Mouse (Mus musculus): ENCODE results near the gene Hoga1. TPM values are rescaled to one million over a fixed set of nuclear protein-coding genes. Genes with fewer than 3 reads are reported as not detected.

The Hoga1 gene
- polyA plus RNA-seq, 1 experiment: 3.3 TPM

DNA sequence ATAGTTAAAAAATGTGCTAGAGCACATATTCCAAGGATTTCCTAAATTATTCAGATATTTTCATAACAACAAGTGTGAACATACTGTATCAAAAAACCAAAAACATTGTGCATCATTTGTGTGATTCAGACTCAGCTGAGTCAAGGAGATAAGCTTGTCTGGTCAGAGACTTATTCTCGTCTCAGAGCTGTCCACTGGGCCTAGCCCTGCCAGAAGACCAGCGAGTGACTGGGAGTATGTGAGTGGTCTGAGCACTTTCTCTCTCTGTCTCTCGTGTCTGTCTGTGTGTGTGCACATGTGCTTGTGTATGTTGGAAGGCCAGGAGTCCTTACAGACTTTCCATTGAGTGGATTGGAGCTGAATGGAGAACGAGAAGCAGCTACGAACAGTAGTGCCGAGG lies 30.4 kb upstream of the Hoga1 start:
- Histone ChIP-seq H3K4me1 (ENCODE audit: control insufficient read depth, insufficient read depth, insufficient read length, low read length) (peaks cover 24% of the 10 kb centered on the region), H3K4me3 (ENCODE audit: insufficient read depth, low read depth, low read length) (no peak overlapping the region), H3K27ac (replicated peaks; ENCODE audit: low read depth, low read length) (no peak overlapping the region)

GRCm38 (mm10) chr19:42016251-42016650 lies 29.2 kb upstream of the Hoga1 start:
- Histone ChIP-seq H3K27ac (replicated peaks; ENCODE audit: low read depth, low read length) (peak overlapping the region; percentile 27), H3K4me3 (ENCODE audit: insufficient read depth, low read depth, low read length) (no peak overlapping the region), H3K4me1 (ENCODE audit: control insufficient read depth, insufficient read depth, insufficient read length, low read length) (peaks cover 24% of the 10 kb centered on the region)

- no peak overlapping the region for H3K4me3 ChIP-seq (ENCODE audit: insufficient read depth, low read depth, low read length)
- peaks cover 24% of the 10 kb centered on the region for H3K4me1 ChIP-seq (ENCODE audit: control insufficient read depth, insufficient read depth, insufficient read length, low read length)
- peak overlapping the region; percentile 79 for H3K27ac ChIP-seq (replicated peaks; ENCODE audit: low read depth, low read length)
These were observed 28.6 kb upstream of the Hoga1 start for GRCm38 (mm10) chr19:42016840-42017239.

DNA sequence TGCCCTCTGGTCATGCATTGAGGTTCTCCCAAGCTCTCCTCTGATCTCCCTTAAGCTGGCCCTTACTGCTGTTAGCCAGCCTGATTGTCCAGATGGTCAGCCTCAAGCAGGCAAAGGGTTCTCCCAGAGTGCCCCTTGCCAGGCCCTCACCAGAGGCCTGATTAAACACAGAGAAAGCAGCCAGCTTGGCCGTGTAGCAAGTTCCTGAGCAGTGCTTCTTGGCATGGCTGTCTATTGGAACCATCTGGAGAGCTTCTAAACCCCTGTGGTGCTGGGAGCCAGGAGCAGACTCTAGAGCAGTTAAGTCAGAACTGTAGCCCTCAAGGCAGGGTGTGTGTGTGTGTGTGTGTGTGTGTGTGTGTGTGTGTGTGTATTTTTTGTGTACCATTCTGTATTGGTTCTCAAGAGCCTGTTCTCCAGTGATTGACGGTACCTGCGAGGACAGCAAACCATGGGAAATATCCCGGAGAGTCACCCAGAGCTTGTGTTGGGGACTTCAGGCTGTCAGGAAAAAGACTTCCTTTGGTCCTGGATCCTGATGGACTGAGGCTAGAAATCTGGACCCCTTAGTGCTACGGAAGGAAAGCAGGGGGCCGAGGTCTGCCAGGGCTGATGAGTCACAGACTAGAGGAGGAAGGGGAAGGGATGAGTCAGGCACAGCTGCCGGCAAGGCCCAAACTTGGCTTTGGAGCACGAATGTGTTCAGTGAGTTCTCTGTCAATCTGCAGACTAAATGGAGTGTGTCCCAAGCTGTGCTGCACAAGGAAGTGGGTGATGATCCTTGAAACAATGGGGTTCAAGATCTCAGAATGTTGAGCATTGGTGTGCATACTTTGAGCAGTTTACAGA lies 27.8 kb upstream of the Hoga1 start:
- Histone ChIP-seq H3K4me3 (ENCODE audit: insufficient read depth, low read depth, low read length) (no peak overlapping the region), H3K4me1 (ENCODE audit: control insufficient read depth, insufficient read depth, insufficient read length, low read length) (peaks cover 29% of the 10 kb centered on the region), H3K27ac (replicated peaks; ENCODE audit: low read depth, low read length) (peak overlapping the region; percentile 79)

DNA sequence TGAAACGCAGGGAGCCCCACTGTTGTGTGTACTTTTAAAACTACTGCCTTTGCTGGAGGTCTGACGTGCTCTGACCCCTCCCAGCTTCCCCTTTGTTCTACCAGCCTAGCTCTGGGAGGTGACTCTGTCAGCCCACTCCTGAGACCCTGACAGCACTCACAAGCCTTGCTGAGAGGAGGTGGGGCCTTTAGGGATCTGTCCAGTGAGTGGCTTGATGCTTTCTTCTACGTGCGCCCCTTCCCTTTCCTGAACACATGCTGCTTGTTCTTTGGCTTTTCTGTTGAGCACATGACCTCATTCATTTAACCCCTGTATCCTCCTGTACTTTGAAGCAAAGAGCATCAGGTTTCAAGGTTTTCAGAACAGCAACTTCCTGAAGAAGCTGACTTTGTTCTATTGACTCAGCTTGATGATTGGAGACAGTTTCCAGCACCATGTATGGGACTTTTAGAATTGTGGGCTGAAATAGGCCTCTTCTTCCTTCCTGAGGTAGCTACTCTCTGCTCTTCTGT lies 26.3 kb upstream of the Hoga1 start:
- Histone ChIP-seq H3K4me1 (ENCODE audit: control insufficient read depth, insufficient read depth, insufficient read length, low read length) (peaks cover 29% of the 10 kb centered on the region), H3K4me3 (ENCODE audit: insufficient read depth, low read depth, low read length) (no peak overlapping the region), H3K27ac (replicated peaks; ENCODE audit: low read depth, low read length) (peak overlapping the region; percentile 79)

DNA sequence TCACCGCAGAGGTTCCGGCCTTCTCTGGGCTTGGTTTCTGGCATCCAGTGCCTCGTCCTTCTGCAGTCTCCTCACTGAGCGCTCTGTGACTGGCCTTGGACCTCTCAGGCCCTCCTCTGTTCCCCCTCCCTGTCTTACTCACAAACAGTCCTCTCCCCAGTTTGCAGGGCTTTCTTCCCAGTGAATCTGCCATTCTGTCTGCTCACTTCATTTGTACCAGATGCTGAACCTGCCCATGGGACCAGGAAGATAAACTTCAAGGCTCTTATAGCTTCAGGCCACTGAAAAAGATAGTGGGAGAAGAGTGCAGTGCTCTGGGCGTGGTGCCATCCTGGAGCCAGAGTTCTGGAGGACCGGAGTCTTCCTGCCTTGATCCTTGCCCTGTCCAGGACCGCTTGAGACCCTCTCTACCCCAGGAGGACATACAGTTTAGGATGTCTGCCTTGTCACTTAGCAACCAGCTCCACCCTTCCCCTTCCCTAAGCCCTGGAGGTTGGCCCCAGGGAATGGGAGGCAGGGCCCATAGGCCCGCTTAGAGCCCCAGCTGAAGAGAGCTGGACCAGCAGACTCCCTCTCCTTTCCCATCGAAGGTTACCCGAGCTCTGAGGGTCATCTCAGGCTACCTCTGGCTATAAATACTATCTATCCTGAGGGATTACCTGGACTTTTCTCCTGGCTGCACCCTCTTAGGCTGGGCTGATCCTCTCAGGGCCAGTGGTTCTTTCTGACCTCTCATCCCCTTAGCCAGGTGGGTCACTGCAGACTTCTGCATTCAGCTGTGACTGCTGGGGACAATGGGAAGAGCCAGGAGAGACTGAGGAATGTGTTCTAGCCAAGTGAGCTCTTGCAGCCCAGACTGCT lies 23.5 kb upstream of the Hoga1 start:
- Histone ChIP-seq H3K27ac (replicated peaks; ENCODE audit: low read depth, low read length) (peak overlapping the region; percentile 9), H3K4me1 (ENCODE audit: control insufficient read depth, insufficient read depth, insufficient read length, low read length) (peaks cover 20% of the 10 kb centered on the region), H3K4me3 (ENCODE audit: insufficient read depth, low read depth, low read length) (no peak overlapping the region)

GRCm38 (mm10) chr19:42022542-42022848 lies 22.9 kb upstream of the Hoga1 start:
- H3K4me3 ChIP-seq (ENCODE audit: insufficient read depth, low read depth, low read length): no peak overlapping the region
- peaks cover 15% of the 10 kb centered on the region for H3K4me1 ChIP-seq (ENCODE audit: control insufficient read depth, insufficient read depth, insufficient read length, low read length)
- 0 out of 2 replicates have a peak overlapping the region, but pooled peaks have one; percentile 9 for H3K27ac ChIP-seq (replicated peaks; ENCODE audit: low read depth, low read length)

GRCm38 (mm10) chr19:42026158-42026557 lies 19.3 kb upstream of the Hoga1 start:
- Histone ChIP-seq H3K4me3 (ENCODE audit: insufficient read depth, low read depth, low read length) (no peak overlapping the region), H3K4me1 (ENCODE audit: control insufficient read depth, insufficient read depth, insufficient read length, low read length) (peaks cover 5% of the 10 kb centered on the region; the same call in 1 of the 2 replicates), H3K27ac (replicated peaks; ENCODE audit: low read depth, low read length) (no peak overlapping the region)

DNA sequence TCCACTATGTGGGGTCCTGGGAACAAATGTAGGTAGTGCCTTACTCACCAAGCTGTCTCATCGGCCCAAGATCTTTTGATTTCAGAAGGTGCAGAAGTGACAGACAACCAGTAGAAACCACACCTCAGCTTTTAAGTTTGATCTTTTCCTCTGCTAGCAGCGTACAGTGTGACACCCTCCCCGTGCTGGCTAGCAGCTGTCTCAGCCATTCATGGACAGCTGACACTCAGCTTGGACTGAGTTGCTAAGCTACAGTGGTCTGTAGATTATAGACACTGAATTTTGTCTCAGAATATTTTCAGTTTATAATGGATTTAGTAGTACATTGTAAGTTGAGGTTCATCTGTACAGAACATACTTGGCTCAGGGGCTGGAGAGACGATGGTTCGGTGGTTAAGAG lies 14.3 kb upstream of the Hoga1 start:
- peaks cover 12% of the 10 kb centered on the region for H3K4me1 ChIP-seq (ENCODE audit: control insufficient read depth, insufficient read depth, insufficient read length, low read length)
- no peak overlapping the region for H3K27ac ChIP-seq (replicated peaks; ENCODE audit: low read depth, low read length)
- H3K4me3 ChIP-seq (ENCODE audit: insufficient read depth, low read depth, low read length): no peak overlapping the region

GRCm38 (mm10) chr19:42033611-42034010 lies 11.8 kb upstream of the Hoga1 start:
- peaks cover 12% of the 10 kb centered on the region for H3K4me1 ChIP-seq (ENCODE audit: control insufficient read depth, insufficient read depth, insufficient read length, low read length)
- no peak overlapping the region for H3K27ac ChIP-seq (replicated peaks; ENCODE audit: low read depth, low read length)
- H3K4me3 ChIP-seq (ENCODE audit: insufficient read depth, low read depth, low read length): no peak overlapping the region

DNA sequence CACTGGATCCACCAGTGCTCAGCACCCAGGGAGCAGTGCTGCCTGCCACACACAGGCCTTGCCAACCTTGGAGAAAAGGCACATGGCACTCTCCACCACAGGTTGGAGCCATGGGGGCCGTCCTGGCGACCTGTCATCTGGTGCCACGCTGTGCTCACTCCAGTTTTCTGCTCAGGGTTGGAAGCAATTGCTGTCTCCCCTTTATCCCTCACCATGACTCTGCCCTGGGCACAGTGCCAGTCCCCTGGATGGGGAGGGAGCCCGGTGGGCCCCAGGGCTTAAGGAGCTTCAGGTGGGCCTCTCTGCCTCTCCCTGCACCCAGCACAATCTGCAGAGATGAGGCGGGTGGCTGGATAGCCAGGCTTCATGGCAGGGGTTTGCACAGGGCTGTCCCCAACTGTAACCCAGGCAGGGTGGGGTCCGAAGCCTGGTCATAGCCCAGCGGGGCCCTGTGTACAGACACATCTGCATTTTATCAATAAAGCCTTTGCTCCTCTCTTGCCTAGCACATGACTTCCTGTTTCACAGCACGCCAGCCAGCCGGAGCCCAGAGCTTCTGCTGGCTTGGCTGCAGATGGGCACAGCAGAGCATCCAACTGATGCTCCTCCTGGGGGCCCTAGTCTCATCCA lies 11.1 kb upstream of the Hoga1 start:
- Histone ChIP-seq H3K27ac (replicated peaks; ENCODE audit: low read depth, low read length) (no peak overlapping the region), H3K4me1 (ENCODE audit: control insufficient read depth, insufficient read depth, insufficient read length, low read length) (peaks cover 12% of the 10 kb centered on the region)

GRCm38 (mm10) chr19:42034881-42035455 lies 10.4 kb upstream of the Hoga1 start:
- Histone ChIP-seq H3K4me1 (ENCODE audit: control insufficient read depth, insufficient read depth, insufficient read length, low read length) (peaks cover 12% of the 10 kb centered on the region), H3K27ac (replicated peaks; ENCODE audit: low read depth, low read length) (0 out of 2 replicates have a peak overlapping the region, but pooled peaks have one; percentile 4), H3K4me3 (ENCODE audit: insufficient read depth, low read depth, low read length) (no peak overlapping the region)

More for the DNA sequence above, 11.1 kb upstream of the Hoga1 start:
- no peak overlapping the region for H3K4me3 ChIP-seq (ENCODE audit: insufficient read depth, low read depth, low read length)

- H3K27ac ChIP-seq (replicated peaks; ENCODE audit: low read depth, low read length): 0 out of 2 replicates have a peak within 1 kb of the TSS, but pooled peaks have one; percentile 4
- peaks cover 12% of the 10 kb centered on the region for H3K4me1 ChIP-seq (ENCODE audit: control insufficient read depth, insufficient read depth, insufficient read length, low read length)
These were observed 9.8 kb upstream of the Hoga1 start, which contains the start of gene Ankrd2 for GRCm38 (mm10) chr19:42035456-42036248. Gene Ankrd2 (plus strand): TSS chr19:42036000.

DNA sequence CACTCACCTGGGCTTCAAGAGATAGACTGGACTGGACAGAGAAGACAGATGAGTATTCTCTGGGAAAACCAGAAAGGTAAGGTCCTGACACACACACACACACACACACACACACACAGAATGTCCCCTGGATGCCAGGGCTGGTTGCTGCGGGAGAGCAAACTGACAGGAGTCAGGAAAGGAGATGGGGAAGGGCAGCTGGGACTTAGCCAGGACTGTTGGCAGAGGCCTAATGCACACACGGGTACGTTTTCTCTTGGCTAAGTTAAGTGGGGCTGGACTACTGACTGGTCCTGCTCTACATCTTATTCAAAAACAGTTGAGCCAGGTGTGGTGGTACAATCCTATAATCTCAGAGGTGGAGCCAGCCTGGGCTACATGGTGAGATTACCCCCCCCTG lies 9.1 kb upstream of the Hoga1 start:
- no peak overlapping the region for H3K4me3 ChIP-seq (ENCODE audit: insufficient read depth, low read depth, low read length)
- peaks cover 12% of the 10 kb centered on the region for H3K4me1 ChIP-seq (ENCODE audit: control insufficient read depth, insufficient read depth, insufficient read length, low read length)
- no peak overlapping the region for H3K27ac ChIP-seq (replicated peaks; ENCODE audit: low read depth, low read length)

More at GRCm38 (mm10) chr19:42035456-42036248, 9.8 kb upstream of the Hoga1 start, which contains the start of gene Ankrd2:
- H3K4me3 ChIP-seq (ENCODE audit: insufficient read depth, low read depth, low read length): no peak within 1 kb of the TSS

Measured in brown adipose tissue, adult 24 weeks (tissue).